Comparison of ENCODE assay signal across 19 mouse cellular contexts in the genomic region with DNA sequence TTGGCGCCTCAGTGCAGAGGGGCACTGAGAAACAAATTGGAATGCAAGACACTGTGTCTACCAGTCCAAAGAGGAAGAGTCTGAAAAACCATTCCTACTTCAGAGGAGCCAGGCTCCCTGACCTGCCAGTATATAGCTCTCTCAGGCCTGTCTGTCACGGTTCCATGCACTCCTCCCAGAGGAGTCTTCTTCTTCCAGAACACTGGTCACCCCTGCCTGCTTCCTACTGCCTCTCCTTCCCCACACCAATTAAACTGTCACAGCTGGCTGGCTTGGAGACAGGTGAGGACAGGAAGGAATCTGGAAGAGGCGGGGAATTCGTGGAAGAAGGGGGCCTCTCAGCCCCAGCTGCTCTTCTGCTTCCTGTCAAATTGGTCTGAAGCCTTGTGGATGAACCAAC.
A peak's percentile ranks its signal among the peaks of the same experiment; 100 is the strongest.
DNase-seq lines count a peak whose midpoint lies in the region; ATAC-seq lines count a peak whose summit lies in the region.
"Had no signal": no experiment of that assay in that cellular context is flagged by ENCODE, and none has a peak within 500 bp of the region (broad histone marks: within the 10 kb centered on the region; RNA-seq: fewer than 3 reads in every experiment).

No protein-coding gene starts in this region.

- no peak; the same call in 1 of the 2 replicates for ATAC-seq in hindbrain, embryonic 12.5 days (ENCODE audit: low FRiP score)
- ATAC-seq: intestine, embryonic 16.5 days had no signal

- H3K4me3 ChIP-seq in hindbrain, embryonic 12.5 days = no peak overlapping the region
- H3K4me3 ChIP-seq in hindbrain, embryonic 10.5 days = no peak overlapping the region
- H3K4me3 ChIP-seq: erythroblast, embryonic 14.5 days; heart, embryonic 10.5 days; liver, embryonic 13.5 days had no signal

- no peak overlapping the region for H3K9ac ChIP-seq in hindbrain, embryonic 12.5 days
- H3K9ac ChIP-seq: liver, embryonic 13.5 days had no signal

- 0 out of 2 replicates have a peak, but pooled peaks cover 3% of the 10 kb centered on the region for H3K4me1 ChIP-seq in hindbrain, embryonic 12.5 days
- peaks cover 6% of the 10 kb centered on the region; the same call in 1 of the 2 replicates for H3K4me1 ChIP-seq in hindbrain, embryonic 10.5 days (replicated peaks)
- H3K4me1 ChIP-seq: heart, embryonic 10.5 days; liver, embryonic 13.5 days had no signal

- WGBS in hindbrain, embryonic 12.5 days = 47% methylated on average over 4 of the region's 4 CpGs
- WGBS in hindbrain, embryonic 10.5 days = 42% methylated on average over 4 of the region's 4 CpGs

- no peak overlapping the region for H3K4me2 ChIP-seq in hindbrain, embryonic 12.5 days (replicated peaks)
- H3K4me2 ChIP-seq: liver, embryonic 13.5 days had no signal

- 0 out of 2 replicates have a peak overlapping the region, but pooled peaks have one; percentile 7 for H3K27ac ChIP-seq in hindbrain, embryonic 12.5 days
- no peak overlapping the region for H3K27ac ChIP-seq in hindbrain, embryonic 10.5 days
- H3K27ac ChIP-seq: heart, embryonic 10.5 days; liver, embryonic 13.5 days had no signal

- no peaks in the 10 kb centered on the region for H3K9me3 ChIP-seq in hindbrain, embryonic 12.5 days (replicated peaks)
- no peaks in the 10 kb centered on the region for H3K9me3 ChIP-seq in hindbrain, embryonic 10.5 days
- H3K9me3 ChIP-seq: heart, embryonic 10.5 days; liver, embryonic 13.5 days had no signal

- DNase-seq in hindbrain, embryonic 10.5 days (ENCODE audit: low spot score) = no peak
- DNase-seq in Muller cell, postnatal 12 days (ENCODE audit: inconsistent ontology term) = peak; percentile 20
- peak; percentile 6 for DNase-seq in kidney, adult 18-20 months
- peak; percentile 20 for DNase-seq in kidney, postnatal 14 days
- DNase-seq in cerebellum, adult 9-11 months = no peak
- DNase-seq in lung, postnatal 4 days = no peak
- no peak for DNase-seq in adrenal gland, postnatal 25 days
- DNase-seq: adrenal gland, adult 2 months; B cell, adult 2 months; cerebellum, adult 2 months; embryo, embryonic 11 days; gastrocnemius, postnatal 14 days; left cerebral cortex, postnatal 4 days; liver, embryonic 13.5 days; right cerebral cortex, postnatal 14 days had no signal

- H3K27me3 ChIP-seq in hindbrain, embryonic 12.5 days = no peaks in the 10 kb centered on the region
- no peaks in the 10 kb centered on the region for H3K27me3 ChIP-seq in hindbrain, embryonic 10.5 days (ENCODE audit: insufficient read depth, poor library complexity, severe bottlenecking)
- H3K27me3 ChIP-seq: liver, embryonic 13.5 days had no signal

- H3K36me3 ChIP-seq in hindbrain, embryonic 12.5 days = no peaks in the 10 kb centered on the region
- H3K36me3 ChIP-seq in hindbrain, embryonic 10.5 days = no peaks in the 10 kb centered on the region
- H3K36me3 ChIP-seq: heart, embryonic 10.5 days; liver, embryonic 13.5 days had no signal

Comparison
In these comparisons a context has a peak if more than half of its experiments do, and no peak if none do; other contexts are left out.
1. DNase-seq: peak in Muller cell, postnatal 12 days (single experiment), kidney, adult 18-20 months (single experiment) and kidney, postnatal 14 days (single experiment); none in hindbrain, embryonic 10.5 days (single experiment), cerebellum, adult 9-11 months (single experiment), lung, postnatal 4 days (0 of 2) and adrenal gland, postnatal 25 days (single experiment).